Mouse (Mus musculus): ENCODE measurements at regions not wholly inside any gene's neighbourhood (a gene's known extent, or its start where the extent isn't known, plus 50 kb on each side); places are given as distances from the start of the nearest gene placed in this dataset.

DNA sequence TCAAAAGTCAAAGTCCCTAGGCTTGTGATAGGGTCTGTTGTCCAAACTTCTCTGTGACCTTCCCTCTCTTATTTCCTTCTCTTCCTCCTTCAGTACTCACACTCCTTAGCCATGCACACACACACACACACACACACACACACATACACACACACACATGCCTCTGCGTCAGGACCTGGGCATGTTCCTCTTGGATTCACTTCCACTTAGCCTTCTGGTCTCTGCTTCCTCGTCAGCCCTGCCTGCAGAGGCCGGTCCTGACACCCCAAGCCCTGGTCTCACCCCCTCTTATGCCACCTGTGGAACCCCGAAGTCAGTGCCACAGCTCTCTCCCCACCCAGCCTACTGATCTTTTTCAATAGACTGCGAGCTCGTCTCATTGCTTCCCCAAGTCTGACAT is 250.3 kb downstream of the Barhl2 start:
- DNase-seq (ENCODE audit: low spot score) = no peak
- intact Hi-C loops (cut with DNase I) = no loop called here

DNA sequence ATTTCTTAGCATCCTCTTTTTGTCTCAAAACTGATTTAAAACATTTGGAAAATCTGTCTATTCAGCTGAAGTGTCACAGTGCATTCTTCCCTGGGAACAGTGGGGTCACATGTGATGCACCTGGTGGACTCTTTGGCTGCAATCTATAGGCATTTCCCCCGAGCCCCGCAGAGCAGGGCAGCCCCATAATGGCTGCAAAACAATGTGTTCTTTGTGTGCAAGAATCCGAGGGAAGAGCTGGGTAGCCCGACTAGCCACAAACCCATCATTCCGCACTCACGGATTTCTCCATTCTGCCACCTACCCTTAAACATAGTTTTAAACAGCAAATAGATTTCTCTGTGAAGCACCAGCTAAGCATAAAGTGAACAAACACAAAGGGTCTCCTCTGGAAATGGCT is 252.2 kb downstream of the Barhl2 start:
- no peak for DNase-seq (ENCODE audit: low spot score)
- intact Hi-C loops (cut with DNase I) = no loop called here

DNA sequence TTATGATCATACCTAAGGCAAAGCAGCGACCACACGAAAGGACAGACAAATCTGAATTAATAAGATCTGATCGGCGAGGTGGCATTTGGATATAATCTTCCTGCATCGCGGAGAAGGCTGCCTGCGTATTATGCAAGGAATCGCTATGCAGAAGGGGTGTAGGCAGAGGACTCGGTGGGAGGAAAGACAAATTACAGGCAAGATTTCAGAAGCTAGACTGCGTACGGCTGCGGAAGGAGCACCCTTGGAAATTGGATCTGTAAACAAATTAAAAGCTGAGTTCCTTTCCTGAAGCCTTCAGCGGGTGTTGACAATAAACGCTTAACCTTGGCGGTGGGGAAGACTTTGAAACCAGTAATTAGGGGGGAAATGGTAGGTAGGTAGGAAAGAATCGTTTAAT is 257.3 kb downstream of the Barhl2 start:
- intact Hi-C loops (cut with DNase I) = no loop called here

DNA sequence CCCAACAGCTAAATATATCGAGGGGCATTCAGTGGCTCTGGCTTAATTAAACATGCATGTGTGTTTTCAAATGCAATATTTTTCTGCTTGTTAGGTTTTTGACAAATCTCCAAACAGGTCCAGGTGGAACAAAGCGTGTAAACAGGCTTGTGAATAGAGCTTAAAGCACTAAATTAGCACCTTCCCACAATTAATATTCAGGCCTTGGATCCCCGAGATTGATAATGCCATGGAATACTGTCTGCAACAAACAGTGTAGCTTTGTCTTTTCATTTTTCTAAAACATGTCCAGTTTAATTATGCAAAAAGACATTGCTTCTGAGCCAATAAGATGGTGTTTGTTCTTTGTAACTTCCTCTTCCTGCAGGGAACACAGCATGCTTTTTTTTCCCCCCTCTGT is 258.9 kb downstream of the Barhl2 start:
- no peak for DNase-seq (ENCODE audit: low spot score)
- intact Hi-C loops (cut with DNase I) = no loop called here

More for the DNA sequence above, 257.3 kb downstream of the Barhl2 start:
- DNase-seq (ENCODE audit: low spot score) = no peak

DNA sequence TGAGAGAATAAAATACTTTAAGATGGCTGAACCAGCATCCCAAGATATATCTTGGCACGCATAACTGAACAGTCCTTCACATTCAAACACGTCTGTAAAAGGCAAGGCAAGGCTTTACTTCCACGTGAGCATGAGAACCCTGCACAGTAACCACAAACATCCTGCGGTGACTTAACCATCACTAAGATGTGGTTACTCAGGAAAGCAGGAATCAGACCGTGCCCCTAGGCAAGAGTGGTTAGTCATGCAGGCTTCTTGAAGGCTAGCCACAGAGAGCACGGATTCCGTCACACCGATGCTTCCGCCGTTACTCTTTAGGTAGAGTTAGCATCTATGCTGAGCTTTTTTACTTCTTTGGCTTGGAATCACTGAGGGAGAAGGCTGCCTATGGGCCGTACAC is 266.8 kb downstream of the Barhl2 start:
- DNase-seq (ENCODE audit: low spot score) = no peak
- intact Hi-C loops (cut with DNase I) = no loop called here

DNA sequence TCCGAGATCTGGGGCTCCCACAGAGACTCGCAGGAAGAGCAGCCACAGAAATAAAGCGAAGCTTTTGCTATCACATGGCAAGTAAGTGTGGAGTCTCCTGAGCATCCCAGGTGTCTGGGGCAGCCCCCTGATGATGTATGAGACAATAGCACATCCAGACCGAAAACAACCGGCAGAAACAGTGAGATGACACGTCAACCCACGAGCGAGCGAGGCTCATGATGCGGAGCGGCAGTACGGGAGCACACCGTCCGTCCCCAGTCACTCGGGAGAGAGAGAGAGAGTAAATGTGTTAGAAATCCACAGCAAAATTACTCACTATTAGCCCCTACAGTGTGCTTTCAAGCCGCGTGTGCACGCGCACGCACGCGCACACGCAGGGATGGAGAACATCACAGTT is 276.2 kb downstream of the Barhl2 start:
- no peak for DNase-seq (ENCODE audit: low spot score)
- intact Hi-C loops (cut with DNase I) = no loop called here

DNA sequence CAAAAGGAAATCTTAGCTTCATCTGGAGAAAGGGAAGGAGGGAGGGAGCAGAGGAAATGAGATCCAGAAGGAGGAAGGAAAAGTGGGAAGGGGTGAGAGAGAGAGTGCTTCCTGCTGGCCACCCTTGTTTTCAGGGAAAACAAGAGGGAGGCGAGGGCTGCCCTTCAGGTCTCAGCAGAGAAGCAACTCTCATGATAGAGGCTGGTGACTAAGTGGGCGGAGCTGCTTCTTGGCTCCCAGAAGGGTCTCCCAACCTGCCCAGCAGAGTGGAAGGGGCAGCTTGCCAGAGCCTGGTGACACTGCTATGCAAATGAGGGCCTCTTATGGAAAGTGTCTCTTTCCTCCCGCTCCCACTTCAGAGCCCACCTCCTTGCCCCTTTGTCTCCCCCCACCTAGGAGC is 285.8 kb downstream of the Barhl2 start:
- DNase-seq (ENCODE audit: low spot score) = no peak

DNA sequence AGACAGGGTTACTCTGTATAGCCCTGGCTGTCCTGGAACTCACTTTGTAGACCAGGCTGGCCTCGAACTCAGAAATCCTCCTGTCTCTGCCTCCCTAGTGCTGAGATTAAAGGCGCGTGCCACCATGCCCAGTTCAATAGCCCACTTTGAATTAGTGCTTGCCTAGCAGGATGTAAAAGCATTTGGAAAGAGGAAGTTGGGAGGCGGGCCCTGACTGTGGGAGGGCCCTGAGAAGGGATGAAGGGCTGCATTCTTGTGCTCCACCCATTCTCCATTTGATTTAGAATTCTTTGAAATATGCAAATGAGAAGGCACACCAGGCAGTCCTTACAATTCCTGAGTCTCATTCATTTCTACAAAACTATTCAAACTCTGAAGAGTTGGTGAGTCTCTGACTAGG is 287.6 kb downstream of the Barhl2 start:
- intact Hi-C loops (cut with DNase I) = no loop called here
- no peak for DNase-seq (ENCODE audit: low spot score)

More for the DNA sequence above, 285.8 kb downstream of the Barhl2 start:
- intact Hi-C loops (cut with DNase I) = no loop called here

DNA sequence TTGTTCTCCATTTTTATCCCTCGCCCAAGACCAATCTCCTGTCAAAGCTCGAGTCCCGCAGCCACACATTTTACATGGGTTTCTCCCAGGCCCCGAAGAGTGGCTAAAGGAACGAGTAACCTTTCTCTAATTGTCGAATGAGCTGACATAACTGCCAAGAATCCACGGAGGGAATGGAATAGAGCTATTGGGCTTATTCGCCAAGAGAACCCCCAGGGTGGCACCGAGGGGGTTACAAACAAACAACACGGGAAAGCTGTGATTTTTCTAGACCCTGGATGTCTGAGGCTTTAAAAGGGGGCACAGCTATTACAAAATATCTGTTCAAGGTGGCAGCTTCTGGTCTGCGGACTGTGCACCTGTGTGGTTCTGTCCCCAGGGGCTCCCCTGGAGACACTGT is 290.4 kb downstream of the Barhl2 start:
- DNase-seq (ENCODE audit: low spot score) = no peak
- intact Hi-C loops (cut with DNase I) = no loop called here

DNA sequence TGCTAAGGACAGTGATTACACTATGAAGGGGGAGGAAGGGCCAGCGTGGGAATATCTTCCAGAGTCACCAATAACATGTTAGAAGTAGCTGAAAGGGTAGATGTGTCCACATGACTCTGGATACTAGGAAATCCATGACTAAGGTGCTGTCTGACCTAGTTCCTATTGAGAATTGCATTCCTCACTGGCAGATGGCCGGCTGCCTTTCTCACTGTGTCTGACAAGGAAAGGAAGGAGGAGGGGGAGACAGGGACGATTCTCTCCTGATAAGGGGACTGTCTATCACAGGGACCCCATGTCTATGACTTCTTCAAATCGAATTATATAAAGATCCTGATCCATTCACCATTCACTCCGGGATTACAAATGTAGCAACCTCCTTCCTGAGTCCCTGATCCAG is 289.9 kb downstream of the Zfp326 start:
- no peak for DNase-seq (ENCODE audit: low spot score)
- intact Hi-C loops (cut with DNase I) = no loop called here

DNA sequence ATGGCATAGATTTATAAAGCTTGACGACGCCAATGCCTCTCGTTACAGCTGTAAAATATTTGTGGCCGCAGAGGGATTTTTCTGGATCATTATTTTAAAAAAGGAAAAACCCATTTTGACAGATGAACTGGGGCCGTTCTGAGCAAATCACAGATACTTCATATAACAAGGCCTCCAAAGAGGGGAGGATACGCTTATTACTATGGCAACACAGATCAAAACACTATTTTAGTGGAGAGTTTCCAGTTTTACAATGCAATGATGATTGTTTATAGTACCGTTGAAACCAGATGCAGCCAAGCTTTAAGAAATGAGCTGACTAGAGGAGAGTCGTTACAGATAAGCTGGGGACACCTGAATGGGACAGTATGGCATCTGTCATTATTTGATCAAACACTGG is 287.8 kb downstream of the Zfp326 start:
- intact Hi-C loops (cut with DNase I) = no loop called here
- DNase-seq (ENCODE audit: low spot score) = no peak

DNA sequence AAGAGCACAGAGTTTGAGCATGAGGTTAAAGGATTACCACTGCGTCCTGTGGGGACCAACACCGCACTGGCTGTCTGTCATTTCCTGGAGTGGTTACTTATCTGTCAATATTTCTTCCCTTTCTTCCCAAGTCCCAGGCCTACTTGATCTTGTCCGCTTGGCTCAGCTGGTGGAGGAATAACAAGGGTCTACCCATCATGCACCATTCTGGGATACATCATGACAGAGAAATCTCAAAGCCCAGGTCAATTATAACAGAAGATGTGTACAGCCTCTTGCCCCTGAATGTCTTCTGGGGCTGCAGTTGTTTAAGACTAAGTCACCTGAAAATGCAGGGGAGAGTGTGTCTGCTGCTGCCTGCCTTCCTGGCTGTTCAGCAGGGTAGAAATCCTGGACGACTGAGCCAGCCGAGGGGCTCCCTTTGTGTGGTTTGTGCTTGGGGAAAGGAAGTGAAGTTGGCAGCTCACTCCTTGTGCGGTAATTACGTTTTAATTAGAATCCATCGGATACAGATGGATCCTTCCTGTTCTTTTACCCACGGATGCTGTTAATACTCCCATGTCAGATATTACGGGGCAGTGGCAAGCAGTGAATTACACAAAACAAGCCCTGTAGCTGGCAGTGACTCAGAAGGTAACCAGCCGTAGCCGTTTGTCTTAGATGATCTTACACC is 286.8 kb downstream of the Zfp326 start:
- intact Hi-C loops (cut with DNase I) = no loop called here
- no peak for DNase-seq (ENCODE audit: low spot score)

DNA sequence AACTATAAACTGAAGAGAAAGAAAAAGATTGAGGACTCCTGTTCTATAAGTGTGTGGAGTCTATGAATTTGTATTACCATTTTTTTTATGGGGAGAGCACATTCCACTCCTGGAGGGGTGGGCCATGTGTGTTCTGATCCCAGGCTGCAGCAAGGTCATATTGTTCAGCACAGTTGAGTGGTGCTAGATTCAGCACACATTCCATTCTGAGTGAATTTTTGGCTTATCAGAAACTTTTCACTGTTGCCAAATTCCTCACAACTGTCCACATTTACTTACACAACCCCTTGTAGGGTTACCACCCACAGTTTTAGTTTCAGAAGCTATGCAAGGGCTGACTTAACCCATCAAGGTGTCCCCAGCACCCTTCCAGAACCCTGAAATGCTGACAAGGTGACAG is 262.7 kb downstream of the Zfp326 start:
- intact Hi-C loops (cut with DNase I) = no loop called here
- DNase-seq (ENCODE audit: low spot score) = no peak

DNA sequence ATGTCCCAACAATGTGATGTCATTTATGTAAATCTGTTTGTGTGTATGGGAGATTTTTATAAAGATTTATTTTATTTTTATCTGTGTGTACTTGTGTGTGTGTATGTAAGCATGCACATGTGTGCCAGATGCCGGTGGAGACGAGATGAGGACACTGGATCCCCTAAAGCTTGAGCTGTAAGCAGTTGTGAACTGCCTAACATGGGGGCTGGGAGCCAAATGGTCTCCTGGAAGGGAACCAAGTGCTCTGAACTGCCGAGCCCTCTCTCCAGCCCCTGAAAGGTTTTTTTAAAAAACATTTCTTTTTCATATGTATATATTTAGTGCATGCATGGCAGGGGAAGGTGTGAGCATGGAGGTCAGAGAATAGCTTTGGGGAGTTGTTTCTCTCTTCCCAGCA is 246.6 kb downstream of the Zfp326 start:
- no peak for DNase-seq (ENCODE audit: low spot score)
- intact Hi-C loops (cut with DNase I) = no loop called here

DNA sequence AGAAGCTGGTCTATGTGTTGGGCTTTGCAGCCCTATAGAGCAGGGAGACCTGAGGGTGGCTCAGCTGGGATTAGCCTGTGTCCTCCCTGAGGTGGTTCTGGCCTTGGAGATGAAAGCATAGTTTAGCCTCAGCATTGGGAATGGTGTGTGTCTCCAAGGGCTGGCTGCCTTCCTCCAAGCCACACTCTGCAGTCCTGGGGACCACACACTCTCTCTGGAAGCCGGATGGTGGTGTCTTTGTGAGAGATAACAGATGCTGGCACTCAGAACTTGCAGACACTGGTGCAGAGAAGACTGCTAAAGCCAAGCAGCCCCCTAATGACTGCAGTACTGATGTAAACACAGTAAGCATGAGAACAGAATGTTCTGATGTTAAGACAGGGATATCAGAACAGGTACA is 243.2 kb downstream of the Zfp326 start:
- no peak for DNase-seq (ENCODE audit: low spot score)
- intact Hi-C loops (cut with DNase I) = no loop called here

DNA sequence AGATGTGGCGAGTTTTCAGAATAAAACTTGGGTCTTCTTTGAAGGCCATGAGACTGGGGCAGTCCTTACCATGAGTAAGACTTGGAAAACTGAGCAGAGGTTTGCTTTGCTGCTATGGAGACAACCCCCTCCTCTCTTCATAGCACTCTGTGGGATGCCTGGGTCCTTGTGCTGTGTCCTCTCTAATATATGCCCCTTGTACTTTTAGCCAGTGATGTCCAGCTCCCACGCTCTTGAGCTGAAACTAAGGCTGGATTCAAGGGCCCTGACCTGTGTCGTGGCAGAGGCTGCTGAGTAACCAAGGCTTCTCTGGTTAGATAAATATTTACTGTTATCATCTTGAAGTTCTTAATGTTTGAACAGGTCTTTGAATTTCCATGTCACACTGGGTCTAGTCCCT is 236.8 kb downstream of the Zfp326 start:
- intact Hi-C loops (cut with DNase I) = no loop called here
- DNase-seq (ENCODE audit: low spot score) = no peak

DNA sequence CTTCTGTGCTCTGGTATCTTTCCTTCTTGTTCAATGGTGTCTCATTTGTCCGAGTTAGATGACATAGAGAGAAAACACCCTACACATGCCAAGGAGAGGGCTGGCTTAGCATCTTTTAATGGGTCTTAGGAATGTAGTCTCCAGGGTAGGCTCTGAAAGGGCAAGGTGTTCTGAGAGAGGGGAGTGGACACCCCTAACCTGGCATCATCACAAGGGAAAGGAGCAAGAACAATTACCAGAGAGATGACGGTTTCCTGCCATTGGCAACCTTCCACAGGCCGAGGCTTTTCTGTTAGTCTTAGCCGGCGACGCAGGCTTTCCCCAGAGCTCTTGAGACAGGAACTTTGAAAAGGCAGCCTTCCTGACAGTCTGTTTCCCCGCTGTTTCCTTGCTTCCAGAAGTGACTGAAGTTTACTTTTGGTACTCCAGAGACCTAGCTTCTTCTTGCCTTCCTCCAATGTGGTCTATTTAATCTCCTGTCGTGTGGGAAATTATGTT is 232.2 kb downstream of the Zfp326 start:
- intact Hi-C loops (cut with DNase I) = no loop called here
- DNase-seq (ENCODE audit: low spot score) = no peak

DNA sequence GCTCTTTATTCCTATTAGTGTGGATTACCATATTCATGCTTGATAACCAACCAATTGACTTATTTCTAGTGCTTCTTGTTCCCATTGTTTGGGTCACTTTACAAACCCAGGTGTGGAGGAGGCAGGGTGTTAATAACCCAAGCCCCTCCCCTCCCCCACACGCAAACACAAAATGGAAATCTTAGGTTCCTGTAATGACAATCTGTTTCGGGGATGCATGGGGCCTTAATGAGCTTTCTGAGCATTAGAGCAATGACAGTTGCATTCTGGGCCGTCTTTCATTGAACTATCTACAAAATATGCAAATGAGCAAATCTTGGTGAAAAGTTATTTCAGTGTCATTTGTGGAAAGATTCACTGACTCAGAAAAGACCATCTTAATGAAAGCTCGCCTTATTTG is 225.9 kb downstream of the Zfp326 start:
- DNase-seq (ENCODE audit: low spot score) = no peak
- intact Hi-C loops (cut with DNase I) = no loop called here

DNA sequence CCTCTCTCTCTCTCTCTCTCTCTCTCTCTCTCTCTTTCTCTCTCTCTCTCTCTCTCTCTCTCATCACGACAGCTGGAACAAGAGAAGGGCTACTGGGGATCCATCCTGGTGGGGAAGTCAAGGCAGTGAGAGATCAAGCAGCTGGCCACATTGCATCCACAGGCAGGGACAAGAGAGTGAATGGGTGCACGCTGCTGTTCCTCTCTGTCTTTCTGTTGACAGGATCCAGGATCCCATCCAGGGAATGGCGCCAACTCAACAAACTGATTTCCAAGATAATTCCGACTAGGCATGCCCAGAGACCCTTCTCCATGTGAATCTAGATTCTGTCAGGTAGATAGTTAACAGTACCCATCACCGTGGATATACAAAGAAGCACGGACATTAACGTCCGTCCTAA is 222.5 kb downstream of the Zfp326 start:
- intact Hi-C loops (cut with DNase I) = no loop called here
- DNase-seq (ENCODE audit: low spot score) = no peak

DNA sequence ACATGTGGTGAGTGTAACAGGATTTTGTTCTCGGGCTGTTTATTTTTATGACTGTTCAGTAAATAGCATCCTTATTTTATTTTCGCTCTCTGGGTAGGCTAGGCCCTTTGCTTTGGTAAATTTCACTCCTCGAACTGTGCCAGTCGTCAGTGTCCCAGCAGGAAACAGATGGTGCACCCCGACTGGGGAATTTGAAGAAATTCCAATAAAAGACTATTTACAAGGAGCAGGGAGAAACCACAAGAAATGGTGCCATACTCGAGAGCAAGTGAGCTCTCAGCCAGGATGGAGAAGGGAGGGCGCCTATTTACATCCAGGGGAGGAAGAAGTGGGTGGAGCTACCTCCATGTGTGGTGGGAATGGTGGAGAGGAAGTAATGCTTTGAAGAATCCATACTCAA is 213.0 kb downstream of the Zfp326 start:
- intact Hi-C loops (cut with DNase I) = no loop called here

DNA sequence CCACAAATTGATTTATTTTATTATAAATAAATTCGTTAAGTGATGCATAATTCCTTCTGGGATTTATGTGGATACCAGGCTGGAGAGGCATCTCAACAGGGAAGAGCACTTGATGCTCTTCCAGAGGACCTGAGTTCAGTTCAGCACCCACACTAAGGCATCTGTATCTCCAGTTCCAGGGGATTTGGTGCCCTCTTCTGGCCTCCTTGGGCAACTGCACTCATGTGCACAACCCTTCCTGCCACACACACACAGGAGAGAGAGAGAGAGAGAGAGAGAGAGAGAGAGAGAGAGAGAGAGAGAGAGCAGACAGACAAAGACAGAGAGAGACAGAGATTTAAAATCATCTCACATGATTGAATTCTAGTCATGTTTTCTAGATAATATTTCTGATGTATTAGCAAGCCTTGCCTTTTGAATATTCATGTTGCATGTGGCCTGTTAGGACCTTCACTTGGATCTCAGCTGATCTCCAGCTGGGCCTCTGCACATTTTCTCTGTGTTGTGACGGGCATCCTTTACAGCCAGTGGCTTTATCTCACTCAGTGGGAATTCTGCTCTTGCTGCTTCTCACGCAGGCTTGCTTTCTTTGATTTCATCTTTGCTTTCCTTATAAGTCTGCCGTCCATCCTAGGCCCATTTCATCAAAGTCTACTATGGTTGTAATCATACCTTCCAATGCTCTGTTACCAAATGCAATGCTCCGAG is 212.3 kb downstream of the Zfp326 start:
- DNase-seq (ENCODE audit: low spot score) = no peak
- intact Hi-C loops (cut with DNase I) = no loop called here

More for the DNA sequence above, 213.0 kb downstream of the Zfp326 start:
- DNase-seq (ENCODE audit: low spot score) = no peak

DNA sequence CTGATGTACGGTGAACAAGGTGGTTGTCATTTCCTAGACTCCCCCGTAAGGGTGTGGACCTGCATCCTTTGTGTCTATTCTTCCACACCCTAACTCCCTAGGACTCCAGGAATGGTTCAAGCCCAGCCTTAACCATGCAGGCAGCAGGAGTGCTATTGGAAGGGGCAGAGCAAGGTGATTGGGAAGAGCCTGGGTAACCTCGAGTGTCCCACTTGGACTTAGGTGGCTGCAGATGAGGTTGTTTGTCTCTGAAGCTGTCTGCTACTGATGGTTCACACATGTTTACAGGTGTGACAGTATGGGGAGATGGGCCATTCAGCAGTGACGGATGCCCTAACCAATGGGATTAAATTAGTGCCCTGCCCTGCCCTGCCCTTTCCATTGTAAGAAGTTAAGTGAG is 207.4 kb downstream of the Zfp326 start:
- intact Hi-C loops (cut with DNase I) = no loop called here
- no peak for DNase-seq (ENCODE audit: low spot score)

All from heart, postnatal 25 days (tissue).